Mouse (Mus musculus) adipocyte (in vitro differentiated cells): ENCODE measurements around the gene Fam57b.
A peak's percentile ranks its signal among the peaks of the same experiment; 100 is the strongest.

Experiments used
- DNase-seq: peaks from one replicate; pipeline ENCODE4 v3.0.0-alpha.2; 2016; ENCODE audit warnings: low spot score

The Fam57b gene

GRCm38 (mm10) chr7:126825952-126826351, 28.5 kb downstream of the Fam57b start:
- no peak for DNase-seq

GRCm38 (mm10) chr7:126831539-126831938, 34.1 kb downstream of the Fam57b start, which contains the start of gene 4930451I11Rik:
Gene 4930451I11Rik (minus strand): TSS chr7:126831639.
- no peak for DNase-seq

- DNase-seq, result peak; percentile 54
Measured at GRCm38 (mm10) chr7:126832036-126832598, 34.6 kb downstream of the Fam57b start.

- no peak for DNase-seq
Measured at GRCm38 (mm10) chr7:126833294-126833693, 35.8 kb downstream of the Fam57b start.

GRCm38 (mm10) chr7:126843276-126843675, 45.8 kb downstream of the Fam57b start:
- no peak for DNase-seq

GRCm38 (mm10) chr7:126845516-126845915, 48.0 kb downstream of the Fam57b start:
- DNase-seq, result no peak

- DNase-seq, result no peak
Measured at GRCm38 (mm10) chr7:126847116-126847420, 49.6 kb downstream of the Fam57b start, which contains the start of gene Doc2a. Gene Doc2a (plus strand): TSS chr7:126847416.

GRCm38 (mm10) chr7:126847421-126848398, 50.2 kb downstream of the Fam57b start:
- DNase-seq, result no peak

- no peak for DNase-seq
Measured at GRCm38 (mm10) chr7:126848794-126849193, 51.3 kb downstream of the Fam57b start.

- DNase-seq, result no peak
Measured at GRCm38 (mm10) chr7:126850161-126850560, 52.7 kb downstream of the Fam57b start.

GRCm38 (mm10) chr7:126851192-126851591, 53.7 kb downstream of the Fam57b start:
- no peak for DNase-seq

GRCm38 (mm10) chr7:126853454-126853853, 56.0 kb downstream of the Fam57b start:
- DNase-seq, result no peak

- DNase-seq, result no peak
Measured at GRCm38 (mm10) chr7:126855641-126856040, 58.2 kb downstream of the Fam57b start.

- no peak for DNase-seq
Measured at GRCm38 (mm10) chr7:126856741-126857420, 59.4 kb downstream of the Fam57b start.

GRCm38 (mm10) chr7:126860987-126861386, 63.5 kb downstream of the Fam57b start:
- DNase-seq, result no peak

GRCm38 (mm10) chr7:126861429-126862130, 64.1 kb downstream of the Fam57b start, which contains the start of gene Hirip3:
Gene Hirip3 (plus strand): TSS chr7:126861972.
- DNase-seq, result peak; percentile 88

- peak; percentile 93 for DNase-seq
Measured at GRCm38 (mm10) chr7:126862147-126862784, 64.8 kb downstream of the Fam57b start, which contains the start of gene Ino80e. Gene Ino80e (minus strand): TSS chr7:126862377.

- DNase-seq, result no peak
Measured at GRCm38 (mm10) chr7:126863791-126864190, 66.3 kb downstream of the Fam57b start.

GRCm38 (mm10) chr7:126867534-126867933, 70.1 kb downstream of the Fam57b start:
- DNase-seq, result no peak

- no peak for DNase-seq
Measured at GRCm38 (mm10) chr7:126868003-126868402, 70.5 kb downstream of the Fam57b start.

- DNase-seq, result no peak
Measured at GRCm38 (mm10) chr7:126869780-126870519, 72.5 kb downstream of the Fam57b start.
